Mouse (Mus musculus): ENCODE results near the gene Dyrk4. TPM values are rescaled to one million over a fixed set of nuclear protein-coding genes. Genes with fewer than 3 reads are reported as not detected.

Dyrk4 gene
- total RNA-seq (2021), result under 1 TPM in 1 of 2 experiments, not detected in 1; 0.37 TPM
- long read RNA-seq, experiment 1, result 0 reads
- long read RNA-seq, experiment 2, result 0 reads

GRCm38 (mm10) chr6:126921111-126921881 is at the start of gene Dyrk4:
TSS of gene Dyrk4 (minus strand) at chr6:126921839.
- intact Hi-C loops (cut with DNase I), result no loop called here
- peak; percentile 18 to 28 for DNase-seq (ENCODE audit: low spot score in 2 of 2)

GRCm38 (mm10) chr6:126966241-126967026 is 44.8 kb upstream of the Dyrk4 start:
- peak; percentile 15 to 60 for DNase-seq (ENCODE audit: low spot score in 2 of 2)
- intact Hi-C loops (cut with DNase I), result no loop called here

- no peak for DNase-seq (ENCODE audit: low spot score in 2 of 2)
- intact Hi-C loops (cut with DNase I), result no loop called here
Measured at GRCm38 (mm10) chr6:126963426-126963825, 41.8 kb upstream of the Dyrk4 start.

DNA sequence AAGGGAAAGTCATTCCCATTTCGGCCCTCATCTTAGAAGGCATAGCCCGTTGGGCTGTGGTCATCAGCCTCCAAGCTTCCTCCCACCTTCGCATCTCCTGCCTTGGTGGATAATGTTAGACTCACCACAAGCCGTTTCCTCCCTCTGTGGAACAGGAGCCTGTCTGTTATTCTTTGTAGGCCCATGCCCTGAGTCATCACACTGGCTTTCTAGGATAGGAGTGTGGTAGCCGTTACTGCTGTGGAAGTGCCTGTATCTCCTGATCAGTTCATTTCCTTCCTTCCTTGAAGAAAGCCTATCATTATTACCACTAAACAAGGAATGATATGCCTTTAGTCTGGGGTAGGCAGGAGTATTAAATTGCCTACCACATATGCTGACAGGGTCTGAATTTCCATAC is 41.1 kb upstream of the Dyrk4 start:
- intact Hi-C loops (cut with DNase I), result no loop called here
- no peak for DNase-seq (ENCODE audit: low spot score in 2 of 2)

GRCm38 (mm10) chr6:126961371-126962018 is 39.9 kb upstream of the Dyrk4 start:
- intact Hi-C loops (cut with DNase I), result no loop called here
- DNase-seq (ENCODE audit: low spot score in 2 of 2), result no peak

DNA sequence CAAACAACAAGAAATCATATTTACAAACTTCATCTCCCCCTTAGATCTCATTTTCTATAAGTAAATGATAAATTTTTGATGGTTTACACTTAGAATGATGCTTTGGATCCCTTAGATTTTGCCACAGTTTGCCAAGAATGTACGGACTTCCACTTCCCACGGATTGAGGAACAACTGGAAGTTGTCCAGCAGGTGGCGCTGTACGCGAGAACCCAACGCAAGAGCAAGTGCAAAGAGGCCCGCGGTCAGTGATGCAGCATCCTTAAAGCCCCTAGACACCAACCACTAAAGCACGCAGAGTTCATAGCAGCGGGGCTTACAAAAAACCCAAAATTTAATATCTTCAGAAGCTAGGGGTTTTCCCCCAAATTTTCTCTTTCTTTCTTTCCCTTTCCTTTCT is 34.1 kb upstream of the Dyrk4 start:
- peak; percentile 78 to 90 for DNase-seq (ENCODE audit: low spot score in 2 of 2)
- intact Hi-C loops (cut with DNase I), result loop anchor here (2.0 to 5.0 kb wide), 2 partner anchors 132 to 491 kb away; partner anchors contain the start of gene Parp11

DNA sequence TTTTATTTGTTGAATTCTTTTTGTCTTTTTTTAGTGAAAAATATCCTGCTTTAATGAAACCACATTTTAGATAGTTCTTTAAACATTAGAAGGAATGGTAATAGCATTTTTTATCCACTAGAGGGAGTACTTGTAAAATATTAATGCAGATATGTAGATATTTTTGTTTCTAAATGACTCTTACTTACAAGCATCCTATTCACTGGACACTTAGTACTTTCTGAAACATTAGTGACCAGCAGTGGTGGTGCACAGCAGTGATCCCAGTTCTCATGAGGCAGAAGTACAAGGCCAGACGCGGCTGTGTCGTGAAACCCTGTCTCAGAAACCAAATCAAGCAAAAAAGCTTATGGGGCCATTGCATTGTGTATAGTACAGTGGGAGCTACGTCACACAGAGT is 26.7 kb upstream of the Dyrk4 start:
- no peak for DNase-seq (ENCODE audit: low spot score in 2 of 2)
- intact Hi-C loops (cut with DNase I), result no loop called here

DNA sequence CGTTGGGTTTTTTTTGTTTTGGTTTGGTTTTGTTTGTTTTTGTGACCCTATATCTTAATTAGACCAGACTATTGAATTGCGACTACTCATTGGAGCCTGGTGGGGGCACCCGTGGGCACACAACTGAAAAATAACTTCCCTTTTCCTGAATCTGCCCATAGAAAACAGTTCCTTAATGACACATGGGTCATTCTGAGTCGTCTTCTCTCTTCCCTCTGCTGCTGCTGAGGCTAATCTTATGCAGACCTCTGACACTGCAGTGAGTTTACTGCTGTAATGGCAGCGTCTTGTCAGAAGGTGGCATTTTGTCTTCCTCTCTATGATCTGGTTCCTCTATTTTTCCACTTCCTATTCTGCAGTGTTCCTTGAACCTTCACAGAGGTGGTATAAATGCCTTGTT is 18.8 kb upstream of the Dyrk4 start:
- intact Hi-C loops (cut with DNase I), result no loop called here

DNA sequence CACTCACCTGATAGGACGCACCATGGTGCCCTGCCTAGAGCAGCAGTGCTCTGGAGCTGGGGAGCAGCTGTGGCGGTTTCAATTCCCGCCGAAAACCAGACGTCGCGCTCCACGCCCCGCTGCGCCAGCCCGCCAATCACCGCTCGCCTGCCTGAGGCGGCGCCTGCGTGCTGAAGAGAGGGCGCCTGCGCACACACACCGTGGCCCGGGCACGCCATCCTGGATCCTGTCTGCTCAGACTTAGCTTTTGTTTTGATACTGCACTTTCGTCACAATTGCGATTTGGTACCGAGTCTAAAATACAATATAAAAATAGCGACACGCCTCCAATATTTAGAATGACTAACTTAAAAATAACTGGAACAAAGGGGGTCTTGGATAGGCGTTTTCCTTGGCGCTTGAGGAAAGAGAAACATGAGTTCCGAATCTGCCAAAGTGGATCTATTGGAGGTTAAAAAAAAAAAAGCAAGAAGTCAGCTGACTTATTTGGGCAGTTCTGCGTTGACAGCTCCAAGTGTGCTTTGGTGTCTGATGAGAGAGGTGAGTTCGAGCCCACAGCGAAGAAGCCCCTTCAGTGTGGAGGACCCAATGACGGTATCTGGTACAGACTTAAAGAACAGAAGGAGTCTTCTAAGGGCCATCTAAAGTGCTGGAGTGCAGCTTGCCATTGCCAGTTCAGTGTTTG is 18.0 kb upstream of the Dyrk4 start, which contains the start of the genes Rad51ap1 and D6Wsu163e:
Gene Rad51ap1 (minus strand): TSS at position 101 of the 685 bp plus-strand sequence.
Gene D6Wsu163e (plus strand): TSS at position 476 of the 685 bp plus-strand sequence.
- intact Hi-C loops (cut with DNase I), result loop anchor here (5.0 kb wide), 2 partner anchors 92 to 147 kb away; partner anchors contain the start of gene Ndufa9
- DNase-seq (ENCODE audit: low spot score in 2 of 2), result peak; percentile 96 to 97

More for the DNA sequence above, 18.8 kb upstream of the Dyrk4 start:
- DNase-seq (ENCODE audit: low spot score in 2 of 2), result peak; percentile 5 to 30

DNA sequence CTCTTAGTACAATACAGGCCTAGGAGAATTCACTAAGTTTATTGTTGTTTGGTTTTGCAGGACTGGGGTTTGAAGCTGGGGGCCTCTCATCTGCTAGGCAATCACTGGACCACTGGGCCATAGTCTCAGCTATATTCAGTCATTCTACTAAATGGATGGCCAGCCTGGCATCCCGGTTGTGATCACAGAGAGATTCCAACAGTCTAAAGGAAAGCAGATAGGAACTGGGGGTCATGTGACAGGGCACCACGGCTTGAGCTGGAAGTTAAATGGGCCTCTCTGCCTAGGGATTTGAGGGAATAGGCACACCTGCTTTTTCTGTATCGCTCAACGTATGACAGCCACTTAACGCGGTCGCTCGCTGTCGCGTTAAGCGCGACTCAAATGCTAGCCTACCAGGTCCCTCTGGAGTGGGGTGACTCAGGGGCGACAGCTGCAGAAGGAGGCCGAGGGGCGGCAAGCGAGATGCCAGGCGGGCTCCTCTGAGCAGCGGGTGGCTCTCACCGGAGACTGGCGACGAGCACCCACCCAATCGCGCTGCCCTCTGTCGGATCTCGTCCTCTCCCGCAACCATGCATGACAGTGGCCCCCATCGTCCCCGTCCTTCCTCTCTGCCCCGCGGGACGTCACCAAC is 17.3 kb upstream of the Dyrk4 start:
- peak in 1 of 2 experiments; percentile 22 for DNase-seq (ENCODE audit: low spot score in 2 of 2)
- intact Hi-C loops (cut with DNase I), result loop anchor here (5.0 kb wide), 2 partner anchors 92 to 147 kb away; partner anchors contain the start of gene Ndufa9

- intact Hi-C loops (cut with DNase I), result loop anchor here (5.0 kb wide), 2 partner anchors 91 to 146 kb away; partner anchors contain the start of gene Ndufa9
- DNase-seq (ENCODE audit: low spot score in 2 of 2), result no peak
Measured at GRCm38 (mm10) chr6:126938047-126938446, 16.4 kb upstream of the Dyrk4 start.

DNA sequence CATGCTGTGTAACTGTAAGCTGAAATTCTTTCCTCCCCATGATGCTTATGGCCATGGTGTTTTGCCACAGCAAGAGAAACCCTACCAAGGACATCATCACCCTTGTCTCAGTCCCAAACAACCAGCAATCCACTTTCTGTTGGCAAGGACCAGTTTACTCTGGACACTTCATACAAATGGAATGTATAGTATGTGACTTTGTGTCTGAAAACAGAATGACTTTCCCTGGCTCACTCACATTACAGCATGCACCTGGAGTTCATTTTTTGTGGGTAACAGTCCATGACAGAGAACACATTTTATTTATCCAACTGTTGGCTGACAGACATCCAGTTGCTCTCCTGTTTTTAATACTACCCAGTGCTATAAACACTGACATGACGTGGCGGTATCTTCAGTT is 11.3 kb upstream of the Dyrk4 start:
- intact Hi-C loops (cut with DNase I), result no loop called here
- no peak for DNase-seq (ENCODE audit: low spot score in 2 of 2)

DNA sequence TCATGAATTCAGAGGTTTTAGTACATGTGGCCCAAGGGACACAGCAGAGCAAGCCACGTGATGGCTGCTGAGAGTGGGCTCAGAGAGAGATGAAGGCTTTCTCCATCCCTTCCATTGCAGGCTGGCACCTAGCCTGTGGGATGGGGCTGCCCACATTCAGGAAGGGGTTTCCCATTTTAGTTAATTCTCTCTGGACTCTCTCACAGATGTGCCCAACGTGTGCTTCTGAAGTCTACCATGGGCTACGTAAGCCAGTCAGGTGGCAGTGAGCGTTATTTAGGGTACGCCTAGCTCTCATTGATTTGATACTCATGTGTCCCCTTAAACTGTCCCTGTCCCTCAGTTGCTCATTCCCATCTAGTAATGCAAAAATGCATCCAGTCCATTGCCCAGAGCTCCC is 6.7 kb downstream of the Dyrk4 start:
- DNase-seq (ENCODE audit: low spot score in 2 of 2), result no peak
- intact Hi-C loops (cut with DNase I), result no loop called here

DNA sequence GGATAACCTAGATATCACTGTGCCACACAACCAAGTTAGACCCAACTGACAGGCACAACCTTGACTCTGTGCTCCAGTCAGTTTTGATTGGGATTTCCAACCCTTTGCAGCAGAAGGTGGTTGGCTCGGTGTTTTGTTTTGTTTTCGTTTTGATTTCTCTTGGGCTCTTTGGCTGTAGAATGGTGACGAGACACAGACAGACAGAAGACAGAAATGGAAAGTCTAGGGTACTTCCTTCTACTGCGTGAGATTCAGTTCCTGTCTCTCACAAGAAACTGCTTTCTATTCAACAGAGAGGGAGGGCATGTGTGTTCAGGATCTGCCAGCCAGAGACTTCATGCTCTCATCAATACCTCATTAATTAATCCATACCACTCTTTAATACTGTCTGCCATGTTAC is 10.9 kb downstream of the Dyrk4 start:
- intact Hi-C loops (cut with DNase I), result no loop called here
- peak in 1 of 2 experiments; percentile 10 for DNase-seq (ENCODE audit: low spot score in 2 of 2)

DNA sequence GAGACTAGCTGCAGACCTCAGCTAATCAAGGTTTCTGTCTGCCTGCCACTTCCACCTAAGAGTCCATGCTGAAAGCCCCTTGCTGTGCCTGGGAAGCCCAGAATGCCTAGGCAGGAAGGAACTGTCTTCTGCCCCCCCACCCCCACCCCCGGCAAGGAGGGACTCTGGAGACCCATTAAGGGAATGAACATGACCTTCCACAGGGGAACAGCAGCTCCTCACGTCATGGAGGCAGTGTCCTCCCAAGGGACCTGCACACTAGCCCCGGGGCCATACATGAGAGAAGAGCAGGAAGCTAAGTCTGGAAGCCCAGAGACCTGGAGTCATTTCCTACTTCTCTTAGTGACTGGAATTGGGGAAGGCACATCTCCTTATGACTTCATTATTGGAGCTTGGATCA is 13.8 kb downstream of the Dyrk4 start:
- no peak for DNase-seq (ENCODE audit: low spot score in 2 of 2)
- intact Hi-C loops (cut with DNase I), result no loop called here

GRCm38 (mm10) chr6:126907378-126907777 is 14.3 kb downstream of the Dyrk4 start:
- DNase-seq (ENCODE audit: low spot score in 2 of 2), result no peak
- intact Hi-C loops (cut with DNase I), result no loop called here

- intact Hi-C loops (cut with DNase I), result no loop called here
- no peak for DNase-seq (ENCODE audit: low spot score in 2 of 2)
Measured at GRCm38 (mm10) chr6:126877118-126877517, 44.5 kb downstream of the Dyrk4 start.

DNA sequence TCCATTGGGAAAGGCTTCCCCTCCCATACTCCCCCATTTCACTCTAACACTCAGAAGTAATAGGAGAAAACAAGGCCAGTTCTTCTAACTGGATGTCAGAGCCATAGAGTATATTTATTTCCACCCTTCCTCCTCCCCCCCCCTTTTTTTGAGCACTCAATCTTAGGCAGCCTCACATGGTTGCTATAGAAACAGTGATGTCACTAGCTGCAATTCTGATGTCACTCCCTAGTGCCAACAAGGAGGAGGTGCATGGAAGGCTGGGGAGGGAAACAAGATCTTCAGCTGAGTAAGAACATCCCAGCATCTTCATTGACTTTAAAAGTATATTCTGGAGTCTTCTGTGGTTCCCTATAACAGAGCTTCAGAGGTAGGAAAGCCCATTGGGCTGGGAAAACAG is 68.8 kb downstream of the Dyrk4 start, which contains the start of gene Akap3:
Gene Akap3 (plus strand): TSS at position 218 of the 400 bp plus-strand sequence.
- intact Hi-C loops (cut with DNase I), result no loop called here
- peak in 1 of 2 experiments; percentile 22 for DNase-seq (ENCODE audit: low spot score in 2 of 2)

Data from left cerebral cortex, postnatal 14 days (tissue).